Mouse (Mus musculus) thymus, postnatal 10 days (tissue): ENCODE measurements around the gene Fli1.

ENCODE experiments used
- DNase-seq, 2 experiments: peaks; one replicate each; pipeline ENCODE4 v3.0.0; 2021; ENCODE audit warnings: low spot score in 2 of 2

The Fli1 gene

GRCm38 (mm10) chr9:32409060-32409961, 133.3 kb downstream of the Fli1 start:
- no peak for DNase-seq

- DNase-seq, result no peak
Observed at GRCm38 (mm10) chr9:32408730-32409059, 134.0 kb downstream of the Fli1 start.

- peak; percentile 24 to 65 for DNase-seq
Observed at GRCm38 (mm10) chr9:32405191-32405925, 137.3 kb downstream of the Fli1 start.

- DNase-seq, result no peak
Observed at GRCm38 (mm10) chr9:32400662-32401161, 141.9 kb downstream of the Fli1 start.

- DNase-seq, result no peak
Observed at GRCm38 (mm10) chr9:32400212-32400611, 142.4 kb downstream of the Fli1 start.

GRCm38 (mm10) chr9:32394761-32395161, 147.9 kb downstream of the Fli1 start:
- DNase-seq, result no peak

- DNase-seq, result no peak
Observed at GRCm38 (mm10) chr9:32392716-32393115, 149.9 kb downstream of the Fli1 start.

GRCm38 (mm10) chr9:32391701-32392100, 151.0 kb downstream of the Fli1 start:
- DNase-seq, result no peak

- DNase-seq, result no peak
Observed at GRCm38 (mm10) chr9:32391092-32391491, 151.6 kb downstream of the Fli1 start.

- peak; percentile 23 to 51 for DNase-seq
Observed at GRCm38 (mm10) chr9:32388120-32388519, 154.5 kb downstream of the Fli1 start.

- DNase-seq, result no peak
Observed at GRCm38 (mm10) chr9:32384906-32385305, 157.8 kb downstream of the Fli1 start.

GRCm38 (mm10) chr9:32376863-32377590, 165.6 kb downstream of the Fli1 start:
- no peak for DNase-seq

GRCm38 (mm10) chr9:32376031-32376430, 166.6 kb downstream of the Fli1 start:
- no peak for DNase-seq

GRCm38 (mm10) chr9:32373656-32374055, 169.0 kb downstream of the Fli1 start:
- no peak for DNase-seq
